14 mouse cellular contexts compared by ENCODE assay signal in genomic region chr14:19327321-19327720, GRCm38 (mm10).
"Had no signal": no experiment of that assay in that cellular context is flagged by ENCODE, and none has a peak within 500 bp of the region (broad histone marks: within the 10 kb centered on the region; RNA-seq: fewer than 3 reads in every experiment).

No protein-coding gene starts in this region.

- H3K4me3 ChIP-seq: layer of hippocampus, adult 2 months; limb, embryonic 12.5 days; lung, embryonic 15.5 days; midbrain, embryonic 12.5 days; stomach, embryonic 15.5 days had no signal

- H3K9me3 ChIP-seq: stomach, embryonic 15.5 days had no signal

- H3K36me3 ChIP-seq: limb, embryonic 12.5 days; lung, embryonic 15.5 days; midbrain, embryonic 12.5 days; stomach, embryonic 15.5 days had no signal

- H3K9ac ChIP-seq: limb, embryonic 12.5 days; lung, embryonic 15.5 days; midbrain, embryonic 12.5 days; stomach, embryonic 15.5 days had no signal

- H3K27me3 ChIP-seq: limb, embryonic 12.5 days; lung, embryonic 15.5 days; midbrain, embryonic 12.5 days; stomach, embryonic 15.5 days had no signal

- H3K4me1 ChIP-seq: limb, embryonic 12.5 days; lung, embryonic 15.5 days; midbrain, embryonic 12.5 days; stomach, embryonic 15.5 days had no signal

- DNase-seq: kidney, adult 18-20 months; kidney, postnatal 10 days; kidney, postnatal 4 days; liver; lung, postnatal 14 days; right cerebral cortex, postnatal 14 days; thymus, postnatal 14 days had no signal

- H3K4me2 ChIP-seq: limb, embryonic 12.5 days; lung, embryonic 15.5 days; midbrain, embryonic 12.5 days; stomach, embryonic 15.5 days had no signal

- ATAC-seq: midbrain, embryonic 16.5 days had no signal

- H3K27ac ChIP-seq: layer of hippocampus, adult 2 months; limb, embryonic 12.5 days; lung, embryonic 15.5 days; macrophage; midbrain, embryonic 12.5 days; stomach, embryonic 15.5 days had no signal
